Mouse (Mus musculus): ENCODE results near the gene Cygb. TPM values are rescaled to one million over a fixed set of nuclear protein-coding genes. Genes with fewer than 3 reads are reported as not detected.

Gene Cygb
- polyA plus RNA-seq, 1 experiment from 2014 or later: 3.5 TPM

GRCm38 (mm10) chr11:116625081-116626000, 28.8 kb downstream of the Cygb start:
- no peak overlapping the region for H3K9ac ChIP-seq (replicated peaks)
- no peak overlapping the region for H3K27ac ChIP-seq (replicated peaks)
- no peak overlapping the region for H3K4me3 ChIP-seq
- peaks cover 21% of the 10 kb centered on the region for H3K4me1 ChIP-seq
- no peaks in the 10 kb centered on the region for H3K9me3 ChIP-seq
- H3K27me3 ChIP-seq: peaks cover 54% of the 10 kb centered on the region
- H3K36me3 ChIP-seq: no peaks in the 10 kb centered on the region
- 77% methylated on average over 17 of the region's 17 CpGs for WGBS
- no peak overlapping the region for H3K4me2 ChIP-seq (replicated peaks)
- no peak for ATAC-seq (ENCODE audit: low FRiP score, low read depth)

GRCm38 (mm10) chr11:116624131-116624832, 29.8 kb downstream of the Cygb start:
- peak overlapping the region; percentile 54 for H3K4me3 ChIP-seq
- peaks cover 25% of the 10 kb centered on the region for H3K4me1 ChIP-seq
- no peak for ATAC-seq (ENCODE audit: low FRiP score, low read depth)
- H3K9me3 ChIP-seq: no peaks in the 10 kb centered on the region
- H3K36me3 ChIP-seq: no peaks in the 10 kb centered on the region
- peak overlapping the region; percentile 57 for H3K9ac ChIP-seq (replicated peaks)
- H3K27ac ChIP-seq (replicated peaks): no peak overlapping the region
- 11% methylated on average over 42 of the region's 42 CpGs for whole genome bisulfite sequencing
- peak overlapping the region; percentile 78 for H3K4me2 ChIP-seq (replicated peaks)
- H3K27me3 ChIP-seq: peaks cover 51% of the 10 kb centered on the region

GRCm38 (mm10) chr11:116623281-116624124, 30.6 kb downstream of the Cygb start:
- Histone ChIP-seq H3K4me1 (peaks cover 25% of the 10 kb centered on the region), H3K27me3 (peaks cover 50% of the 10 kb centered on the region), H3K4me2 (replicated peaks) (peak overlapping the region; percentile 78), H3K36me3 (no peaks in the 10 kb centered on the region), H3K4me3 (peak overlapping the region; percentile 54), H3K27ac (replicated peaks) (no peak overlapping the region), H3K9ac (replicated peaks) (peak overlapping the region; percentile 57), H3K9me3 (no peaks in the 10 kb centered on the region)
- 5% methylated on average over 40 of the region's 40 CpGs for WGBS
- no peak for ATAC-seq (ENCODE audit: low FRiP score, low read depth)

GRCm38 (mm10) chr11:116621258-116621704, 32.8 kb downstream of the Cygb start:
- Histone ChIP-seq H3K4me2 (replicated peaks) (no peak overlapping the region), H3K27me3 (peaks cover 47% of the 10 kb centered on the region), H3K4me3 (no peak overlapping the region), H3K36me3 (no peaks in the 10 kb centered on the region), H3K4me1 (peaks cover 25% of the 10 kb centered on the region), H3K9me3 (no peaks in the 10 kb centered on the region), H3K27ac (replicated peaks) (no peak overlapping the region), H3K9ac (replicated peaks) (no peak overlapping the region)
- ATAC-seq (ENCODE audit: low FRiP score, low read depth): no peak
- WGBS: 69% methylated on average over 6 of the region's 6 CpGs

- Histone ChIP-seq H3K4me1 (peaks cover 28% of the 10 kb centered on the region), H3K4me3 (no peak overlapping the region), H3K4me2 (replicated peaks) (no peak overlapping the region), H3K27ac (replicated peaks) (no peak overlapping the region), H3K36me3 (no peaks in the 10 kb centered on the region), H3K9ac (replicated peaks) (no peak overlapping the region), H3K27me3 (peaks cover 47% of the 10 kb centered on the region), H3K9me3 (no peaks in the 10 kb centered on the region)
- ATAC-seq (ENCODE audit: low FRiP score, low read depth): no peak
- 76% methylated on average over 10 of the region's 10 CpGs for WGBS
These were observed 33.4 kb downstream of the Cygb start for GRCm38 (mm10) chr11:116620559-116621253.

GRCm38 (mm10) chr11:116620073-116620472, 34.0 kb downstream of the Cygb start:
- H3K9ac ChIP-seq (replicated peaks): no peak overlapping the region
- WGBS: 46% methylated on average over 9 of the region's 9 CpGs
- no peak for ATAC-seq (ENCODE audit: low FRiP score, low read depth)
- no peaks in the 10 kb centered on the region for H3K9me3 ChIP-seq
- no peaks in the 10 kb centered on the region for H3K36me3 ChIP-seq
- H3K4me1 ChIP-seq: peaks cover 28% of the 10 kb centered on the region
- H3K4me3 ChIP-seq: no peak overlapping the region
- H3K27me3 ChIP-seq: peaks cover 42% of the 10 kb centered on the region
- H3K4me2 ChIP-seq (replicated peaks): no peak overlapping the region
- H3K27ac ChIP-seq (replicated peaks): no peak overlapping the region

- WGBS: 88% methylated on average over 8 of the region's 8 CpGs
- peaks cover 37% of the 10 kb centered on the region for H3K27me3 ChIP-seq
- H3K9ac ChIP-seq (replicated peaks): no peak overlapping the region
- H3K36me3 ChIP-seq: no peaks in the 10 kb centered on the region
- ATAC-seq (ENCODE audit: low FRiP score, low read depth): no peak
- H3K27ac ChIP-seq (replicated peaks): no peak overlapping the region
- no peak overlapping the region for H3K4me2 ChIP-seq (replicated peaks)
- no peak overlapping the region for H3K4me3 ChIP-seq
- H3K9me3 ChIP-seq: no peaks in the 10 kb centered on the region
- H3K4me1 ChIP-seq: peaks cover 28% of the 10 kb centered on the region
These were observed 34.6 kb downstream of the Cygb start for GRCm38 (mm10) chr11:116619561-116619960.

- Histone ChIP-seq H3K9ac (replicated peaks) (no peak overlapping the region), H3K27ac (replicated peaks) (no peak overlapping the region), H3K27me3 (peaks cover 33% of the 10 kb centered on the region), H3K4me2 (replicated peaks) (no peak overlapping the region), H3K4me3 (no peak overlapping the region), H3K36me3 (no peaks in the 10 kb centered on the region), H3K9me3 (no peaks in the 10 kb centered on the region), H3K4me1 (peaks cover 25% of the 10 kb centered on the region)
- ATAC-seq (ENCODE audit: low FRiP score, low read depth): no peak
- WGBS: 88% methylated on average over 7 of the region's 7 CpGs
These were observed 35.0 kb downstream of the Cygb start for GRCm38 (mm10) chr11:116619156-116619555.

GRCm38 (mm10) chr11:116618666-116619065, 35.4 kb downstream of the Cygb start:
- H3K4me3 ChIP-seq: no peak overlapping the region
- no peak overlapping the region for H3K9ac ChIP-seq (replicated peaks)
- no peaks in the 10 kb centered on the region for H3K36me3 ChIP-seq
- ATAC-seq (ENCODE audit: low FRiP score, low read depth): no peak
- peaks cover 20% of the 10 kb centered on the region for H3K4me1 ChIP-seq
- H3K4me2 ChIP-seq (replicated peaks): no peak overlapping the region
- WGBS: 87% methylated on average over 7 of the region's 7 CpGs
- peaks cover 28% of the 10 kb centered on the region for H3K27me3 ChIP-seq
- no peaks in the 10 kb centered on the region for H3K9me3 ChIP-seq
- H3K27ac ChIP-seq (replicated peaks): no peak overlapping the region

GRCm38 (mm10) chr11:116617641-116618040, 36.5 kb downstream of the Cygb start:
- H3K36me3 ChIP-seq: no peaks in the 10 kb centered on the region
- H3K4me3 ChIP-seq: no peak overlapping the region
- H3K9me3 ChIP-seq: no peaks in the 10 kb centered on the region
- no peak for ATAC-seq (ENCODE audit: low FRiP score, low read depth)
- H3K4me2 ChIP-seq (replicated peaks): no peak overlapping the region
- no peak overlapping the region for H3K27ac ChIP-seq (replicated peaks)
- peaks cover 17% of the 10 kb centered on the region for H3K27me3 ChIP-seq
- peaks cover 16% of the 10 kb centered on the region; the same call in 1 of the 2 replicates for H3K4me1 ChIP-seq
- H3K9ac ChIP-seq (replicated peaks): no peak overlapping the region
- 91% methylated on average over 7 of the region's 7 CpGs for WGBS

- Histone ChIP-seq H3K9me3 (no peaks in the 10 kb centered on the region), H3K36me3 (no peaks in the 10 kb centered on the region), H3K4me1 (peaks cover 16% of the 10 kb centered on the region; the same call in 1 of the 2 replicates), H3K27me3 (peaks cover 7% of the 10 kb centered on the region), H3K27ac (replicated peaks) (no peak overlapping the region), H3K4me3 (no peak overlapping the region), H3K9ac (replicated peaks) (no peak overlapping the region), H3K4me2 (replicated peaks) (no peak overlapping the region)
- ATAC-seq (ENCODE audit: low FRiP score, low read depth): no peak
- WGBS: 81% methylated on average over 10 of the region's 10 CpGs
These were observed 37.5 kb downstream of the Cygb start for GRCm38 (mm10) chr11:116616438-116617118.
